8 mouse cellular contexts compared by ENCODE assay signal in the genomic region with DNA sequence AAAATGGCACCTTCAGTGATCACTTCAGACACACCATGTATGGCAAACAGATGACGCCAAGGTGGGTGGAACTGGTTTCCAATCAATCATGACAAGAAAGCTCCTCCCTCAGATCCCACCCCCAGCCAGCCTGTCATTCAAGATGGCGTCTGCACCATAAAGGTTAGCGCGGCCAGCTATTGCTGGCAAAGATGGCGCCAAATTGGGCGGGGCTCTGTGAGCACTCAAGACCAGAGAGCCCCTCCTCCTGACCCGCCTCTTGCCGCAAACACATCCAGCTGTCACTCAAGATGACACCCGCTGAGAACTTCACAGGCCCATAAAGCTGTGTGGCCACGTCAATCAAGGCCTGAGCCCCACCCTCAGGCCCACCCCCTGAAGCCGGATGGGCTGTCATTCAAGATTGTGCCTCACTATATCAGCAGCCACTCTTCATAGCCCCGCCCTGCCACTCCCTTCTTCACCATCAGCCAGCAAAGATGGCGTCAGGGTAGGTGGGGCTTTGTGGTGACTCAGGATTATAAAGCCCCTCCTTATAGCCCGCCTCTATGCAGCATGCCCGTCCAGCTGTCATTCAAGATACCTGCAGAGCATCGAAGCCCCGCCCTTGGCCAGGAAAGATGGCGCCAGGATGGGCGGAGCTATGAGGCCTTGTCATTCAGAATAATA. TPM values are rescaled to one million over a fixed set of nuclear protein-coding genes. Genes with fewer than 3 reads are reported as not detected.
DNase-seq lines count a peak whose midpoint lies in the region; ATAC-seq and TF ChIP-seq lines count a peak whose summit lies in the region.

No protein-coding gene starts in this region.

- no peaks in the 10 kb centered on the region for H3K4me1 ChIP-seq in embryonic facial prominence, embryonic 13.5 days
- H3K4me1 ChIP-seq in heart, adult 2 months (ENCODE audit: control insufficient read depth, insufficient read depth, low read length), result no peaks in the 10 kb centered on the region
- H3K4me1 ChIP-seq in kidney, adult 2 months (ENCODE audit: control insufficient read depth, insufficient read depth, low read length), result no peaks in the 10 kb centered on the region
- no peaks in the 10 kb centered on the region for H3K4me1 ChIP-seq in limb, embryonic 10.5 days
- 0 out of 2 replicates have a peak, but pooled peaks cover 3% of the 10 kb centered on the region for H3K4me1 ChIP-seq in midbrain, embryonic 15.5 days

- intact Hi-C loops in heart, adult 2 months (cut with DNase I), result loop anchor here (5.0 kb wide), 4 partner anchors 66 to 441 kb away; partner anchors contain the start of genes Zfp667 and Zfp78

- H3K27me3 ChIP-seq in embryonic facial prominence, embryonic 13.5 days, result no peaks in the 10 kb centered on the region
- H3K27me3 ChIP-seq in heart, adult 2 months (ENCODE audit: control insufficient read depth, insufficient read depth, low read length), result no peaks in the 10 kb centered on the region
- H3K27me3 ChIP-seq in kidney, adult 2 months (replicated peaks; ENCODE audit: control insufficient read depth, insufficient read depth, low read length), result no peaks in the 10 kb centered on the region
- H3K27me3 ChIP-seq in limb, embryonic 10.5 days (ENCODE audit: low read depth, poor library complexity, severe bottlenecking), result no peaks in the 10 kb centered on the region
- H3K27me3 ChIP-seq in midbrain, embryonic 15.5 days (replicated peaks), result no peaks in the 10 kb centered on the region

- peaks cover 44% of the 10 kb centered on the region for H3K9me3 ChIP-seq in embryonic facial prominence, embryonic 13.5 days
- H3K9me3 ChIP-seq in limb, embryonic 10.5 days (replicated peaks), result peaks cover 36% of the 10 kb centered on the region
- peaks cover 20% of the 10 kb centered on the region; the same call in 1 of the 2 replicates for H3K9me3 ChIP-seq in midbrain, embryonic 15.5 days

- WGBS in embryonic facial prominence, embryonic 13.5 days, result 56% methylated on average over 19 of the region's 19 CpGs
- 55% methylated on average over 19 of the region's 19 CpGs for WGBS in heart, adult 2 months
- WGBS in kidney, adult 2 months, result 45% methylated on average over 19 of the region's 19 CpGs
- 48% methylated on average over 19 of the region's 19 CpGs for WGBS in limb, embryonic 10.5 days
- 54% methylated on average over 19 of the region's 19 CpGs for WGBS in midbrain, embryonic 15.5 days

- no peaks in the 10 kb centered on the region for H3K79me2 ChIP-seq in heart, adult 2 months (replicated peaks; ENCODE audit: control insufficient read depth, insufficient read depth, low read length)

- peak; percentile 13 for DNase-seq in thymus, postnatal 4 days
- DNase-seq in thymus, postnatal 14 days, result no peak
- peak; percentile 86 to 92 for DNase-seq in heart, adult 2 months
- peak; percentile 94 for DNase-seq in kidney, adult 2 months
- DNase-seq in limb, embryonic 10.5 days (ENCODE audit: low spot score), result peak; percentile 78
- DNase-seq in telencephalon, adult 2 months (ENCODE audit: low read depth, low spot score), result peak; percentile 99

- no peak for TF ChIP-seq POLR2A in heart, adult 2 months (IDR thresholded peaks at IDR 0.05; ENCODE audit: insufficient read depth, low read depth, low read length)
- TF ChIP-seq POLR2A in kidney, adult 2 months (IDR thresholded peaks at IDR 0.05; ENCODE audit: low read depth, low read length), result no peak

- peak overlapping the region; percentile 58 for H3K4me2 ChIP-seq in embryonic facial prominence, embryonic 13.5 days
- H3K4me2 ChIP-seq in midbrain, embryonic 15.5 days, result peak overlapping the region; percentile 50

- TF ChIP-seq CTCF in heart, adult 2 months (IDR thresholded peaks at IDR 0.05), result no peak
- no peak for TF ChIP-seq CTCF in kidney, adult 2 months (conservative IDR thresholded peaks at IDR 0.05; ENCODE audit: insufficient read depth, insufficient read length, low read depth, low read length)

- ATAC-seq in embryonic facial prominence, embryonic 13.5 days (ENCODE audit: insufficient number of reproducible peaks, insufficient read depth, low FRiP score, low TSS enrichment, low read depth), result peak; percentile 85
- ATAC-seq in midbrain, embryonic 15.5 days (replicated peaks), result peak; percentile 85

- no peak overlapping the region for H3K9ac ChIP-seq in embryonic facial prominence, embryonic 13.5 days
- H3K9ac ChIP-seq in heart, adult 2 months (ENCODE audit: low read depth, low read length), result no peak overlapping the region
- H3K9ac ChIP-seq in midbrain, embryonic 15.5 days, result no peak overlapping the region

- peak overlapping the region; percentile 93 for H3K27ac ChIP-seq in embryonic facial prominence, embryonic 13.5 days
- H3K27ac ChIP-seq in heart, adult 2 months, result peak overlapping the region; percentile 85
- H3K27ac ChIP-seq in kidney, adult 2 months (ENCODE audit: insufficient read depth, low read depth, low read length), result peak overlapping the region; percentile 92
- peak overlapping the region; percentile 86 for H3K27ac ChIP-seq in limb, embryonic 10.5 days
- peak overlapping the region; percentile 92 for H3K27ac ChIP-seq in midbrain, embryonic 15.5 days

- TF ChIP-seq EP300 in heart, adult 2 months (IDR thresholded peaks at IDR 0.05; ENCODE audit: insufficient read depth, low read depth, low read length), result 0 out of 2 replicates have a peak, but pooled peaks have one; percentile 19

- peaks cover 34% of the 10 kb centered on the region; the same call in 1 of the 2 replicates for H3K36me3 ChIP-seq in embryonic facial prominence, embryonic 13.5 days
- H3K36me3 ChIP-seq in heart, adult 2 months (ENCODE audit: control insufficient read depth, insufficient read depth, low read length), result no peaks in the 10 kb centered on the region
- H3K36me3 ChIP-seq in kidney, adult 2 months (ENCODE audit: control insufficient read depth, insufficient read depth, low read length), result no peaks in the 10 kb centered on the region
- peaks cover 68% of the 10 kb centered on the region for H3K36me3 ChIP-seq in limb, embryonic 10.5 days
- H3K36me3 ChIP-seq in midbrain, embryonic 15.5 days (replicated peaks), result 0 out of 2 replicates have a peak, but pooled peaks cover 8% of the 10 kb centered on the region

- peak overlapping the region; percentile 62 for H3K4me3 ChIP-seq in embryonic facial prominence, embryonic 13.5 days
- H3K4me3 ChIP-seq in heart, adult 2 months, result peak overlapping the region; percentile 48
- peak overlapping the region; percentile 68 for H3K4me3 ChIP-seq in kidney, adult 2 months (ENCODE audit: insufficient read depth, low read depth, low read length)
- peak overlapping the region; percentile 63 for H3K4me3 ChIP-seq in limb, embryonic 10.5 days
- H3K4me3 ChIP-seq in midbrain, embryonic 15.5 days, result peak overlapping the region; percentile 65

RNA-seq across cellular contexts. Expression of gene Peg3, which starts 1.8 kb away (rescaled TPM):
- polyA plus RNA-seq in embryonic facial prominence, embryonic 13.5 days (2015; fragmentation: Nextera tagmentation; extraction: Ambion mirVana), result 159 and 180 TPM in 2 replicates
- 1 to 10 TPM; 5.9 to 8.0 TPM for total RNA-seq in heart, adult 2 months (2021)
- polyA plus RNA-seq in heart, adult 2 months (2012; rRNA removed), result 4.3 and 8.2 TPM in 2 replicates
- 5.6 and 5.7 TPM in 2 replicates for polyA plus RNA-seq in kidney, adult 2 months (2012; rRNA removed)
- polyA plus RNA-seq in limb, embryonic 10.5 days (2016; fragmentation: Nextera tagmentation; extraction: Ambion mirVana), result 378 and 427 TPM in 2 replicates
- 95.1 and 98.5 TPM in 2 replicates for polyA plus RNA-seq in midbrain, embryonic 15.5 days (2015; fragmentation: Nextera tagmentation; extraction: Ambion mirVana)

RNA-seq across cellular contexts. Expression of gene Usp29, which starts 2.0 kb away (rescaled TPM):
- 9.6 and 11.3 TPM in 2 replicates for polyA plus RNA-seq in embryonic facial prominence, embryonic 13.5 days (2015; fragmentation: Nextera tagmentation; extraction: Ambion mirVana)
- total RNA-seq in heart, adult 2 months (2021), result under 1 TPM in 1 of 2 experiments, not detected in 1; 0.11 TPM
- polyA plus RNA-seq in heart, adult 2 months (2012; rRNA removed), result 0.16 and 0.26 TPM in 2 replicates
- polyA plus RNA-seq in kidney, adult 2 months (2012; rRNA removed), result 0.10 and 0.17 TPM in 2 replicates
- polyA plus RNA-seq in limb, embryonic 10.5 days (2016; fragmentation: Nextera tagmentation; extraction: Ambion mirVana), result 25.1 and 25.4 TPM in 2 replicates
- polyA plus RNA-seq in midbrain, embryonic 15.5 days (2015; fragmentation: Nextera tagmentation; extraction: Ambion mirVana), result 36.2 and 42.4 TPM in 2 replicates

RNA-seq across cellular contexts. Expression of gene Zim1, which starts 32.1 kb away (rescaled TPM):
- 3.2 and 4.5 TPM in 2 replicates for polyA plus RNA-seq in embryonic facial prominence, embryonic 13.5 days (2015; fragmentation: Nextera tagmentation; extraction: Ambion mirVana)
- total RNA-seq in heart, adult 2 months (2021), result 1 to 10 TPM; 3.8 to 4.2 TPM
- polyA plus RNA-seq in heart, adult 2 months (2012; rRNA removed), result 0.57 and 3.1 TPM in 2 replicates
- polyA plus RNA-seq in kidney, adult 2 months (2012; rRNA removed), result 0.53 and 1.2 TPM in 2 replicates
- polyA plus RNA-seq in limb, embryonic 10.5 days (2016; fragmentation: Nextera tagmentation; extraction: Ambion mirVana), result 2.7 and 3.8 TPM in 2 replicates
- 6.7 and 7.8 TPM in 2 replicates for polyA plus RNA-seq in midbrain, embryonic 15.5 days (2015; fragmentation: Nextera tagmentation; extraction: Ambion mirVana)

Comparison
In these comparisons a context has a peak if more than half of its experiments do, and no peak if none do; other contexts are left out.
1. RNA of gene Peg3, which starts 1.8 kb away (polyA plus RNA-seq): 378 to 427 TPM in limb, embryonic 10.5 days, 159 to 180 TPM in embryonic facial prominence, embryonic 13.5 days and 95.1 to 98.5 TPM in midbrain, embryonic 15.5 days; 5.6 to 5.7 TPM in kidney, adult 2 months and 4.3 to 8.2 TPM in heart, adult 2 months; every median in the first group is over 10 times any median in the second.
2. Peak in every context shown above with its lines, with median percentiles within 50 percentile points of each other: H3K27ac ChIP-seq and H3K4me3 ChIP-seq.